Mouse (Mus musculus) neural tube, embryonic 12.5 days (tissue): ENCODE measurements around the gene Ctu2. TPM values are rescaled to one million over a fixed set of nuclear protein-coding genes. Genes with fewer than 3 reads are reported as not detected.

Source experiments
- ATAC-seq: fragments of 200-750 bp; cut with Nextera tagmentation; 2 replicates; pipeline ENCODE4 v1.8.0; 2017; ENCODE audit warnings: low read depth, mild to moderate bottlenecking, moderate TSS enrichment, moderate library complexity; ENCODE audit not compliant: low FRiP score
- H3K27ac ChIP-seq: fragments of 300-500 bp; sonication (generic); 2 replicates; pipeline ENCODE4 v1.5.1; 2016
- H3K27me3 ChIP-seq: fragments of 300-500 bp; sonication (generic); replicated peaks from 2 replicates; pipeline ENCODE4 v1.6.1; 2016; ENCODE audit warnings: mild to moderate bottlenecking
- H3K36me3 ChIP-seq: fragments of 300-500 bp; sonication (generic); 2 replicates; pipeline ENCODE4 v1.6.1; 2016; ENCODE audit warnings: mild to moderate bottlenecking
- H3K4me1 ChIP-seq: fragments of 300-500 bp; sonication (generic); 2 replicates; pipeline ENCODE4 v1.6.1; 2016
- H3K4me2 ChIP-seq: fragments of 300-500 bp; sonication (generic); replicated peaks from 2 replicates; pipeline ENCODE4 v1.6.1; 2016; ENCODE audit warnings: mild to moderate bottlenecking
- H3K4me3 ChIP-seq: fragments of 300-500 bp; sonication (generic); 2 replicates; pipeline ENCODE4 v1.5.1; 2016
- H3K9ac ChIP-seq: fragments of 300-500 bp; sonication (generic); 2 replicates; pipeline ENCODE4 v1.6.1; 2016; ENCODE audit warnings: mild to moderate bottlenecking
- H3K9me3 ChIP-seq: fragments of 300-500 bp; sonication (generic); 2 replicates; pipeline ENCODE4 v1.6.1; 2016; ENCODE audit warnings: mild to moderate bottlenecking
- WGBS: fragments of 180-500 bp; shearing (Covaris S2); methylation state at CpG from one replicate; pipeline ENCODE4 v1.1.7; 2016; 5-methylcytosine and 5-hydroxymethylcytosine counted together
- polyA plus RNA-seq: library from polyadenylated mRNA; unstranded; fragments of >200 nt; fragmentation: Nextera tagmentation; extraction: Ambion mirVana; gene quantifications from 2 replicates; pipeline ENCODE4 v1.2.1, GENCODE M21; 2016

Ctu2 gene
- polyA plus RNA-seq, 1 experiment from 2014 or later = 67.1 TPM

DNA sequence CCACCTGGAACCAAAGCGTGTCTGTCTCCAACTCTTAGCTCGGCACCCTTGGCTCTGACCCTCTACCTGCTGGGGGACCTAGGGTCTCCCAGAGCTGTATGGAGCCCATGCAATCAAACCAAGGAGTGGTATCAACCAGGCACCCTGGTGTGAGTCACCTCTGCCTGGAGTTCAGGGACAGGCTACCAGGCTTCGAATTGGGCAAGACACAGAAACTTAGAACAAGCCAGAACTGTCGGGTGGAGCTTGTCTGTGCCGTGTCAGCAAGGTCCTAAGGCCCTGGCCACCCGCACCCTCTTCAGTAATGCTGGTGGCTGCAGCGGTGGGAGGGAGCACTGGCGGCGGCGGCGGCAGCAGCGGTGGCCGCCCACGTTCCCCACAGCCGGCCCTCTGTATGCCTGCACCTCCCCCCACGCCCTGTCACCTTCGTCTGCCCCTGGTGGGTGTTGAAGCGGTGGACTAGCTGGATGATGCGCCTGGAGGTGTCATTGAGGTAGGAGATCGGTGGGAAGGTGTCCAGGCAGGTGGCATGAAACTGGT, 39.3 kb upstream of the Ctu2 start:
- Histone ChIP-seq H3K4me3 (no peak overlapping the region), H3K27me3 (no peaks in the 10 kb centered on the region), H3K4me1 (peaks cover 13% of the 10 kb centered on the region), H3K4me2 (no peak overlapping the region), H3K27ac (no peak overlapping the region), H3K36me3 (peaks cover 61% of the 10 kb centered on the region), H3K9ac (no peak overlapping the region), H3K9me3 (no peaks in the 10 kb centered on the region)
- ATAC-seq = no peak
- 93% methylated on average over 20 of the region's 20 CpGs for WGBS

DNA sequence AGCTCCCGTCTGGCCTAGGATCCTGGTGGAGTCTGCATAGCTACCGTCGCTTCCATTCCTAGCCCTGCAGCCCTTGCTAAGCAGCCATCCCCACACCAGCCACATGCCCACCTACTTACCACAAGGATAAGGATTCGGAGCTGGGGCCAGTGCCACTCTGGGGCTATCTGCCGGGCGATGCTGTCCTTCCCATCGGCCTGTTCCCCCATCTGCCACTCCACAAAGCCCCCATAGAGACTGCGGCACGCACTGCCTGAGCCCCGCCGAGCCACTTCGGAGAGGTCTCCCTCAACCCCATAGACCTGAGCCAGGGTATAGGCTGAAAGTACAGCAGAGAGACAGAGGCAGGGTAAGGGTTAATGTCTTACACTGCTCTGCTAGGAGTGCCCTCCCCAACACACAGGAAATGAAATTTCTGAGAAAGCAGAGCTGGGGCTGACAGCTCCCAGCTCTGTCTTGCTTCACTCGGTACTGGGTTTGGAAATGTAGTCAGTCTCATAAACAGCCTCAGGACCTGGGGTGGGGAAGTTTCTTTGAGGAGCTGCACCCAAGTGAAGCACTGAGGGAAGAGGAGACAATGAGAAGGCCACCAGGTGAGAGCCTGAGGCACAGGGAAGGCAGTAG, 38.1 kb upstream of the Ctu2 start:
- no peak for ATAC-seq
- 93% methylated on average over 13 of the region's 13 CpGs for WGBS
- peaks cover 61% of the 10 kb centered on the region for H3K36me3 ChIP-seq
- no peak overlapping the region for H3K4me3 ChIP-seq
- no peak overlapping the region for H3K4me2 ChIP-seq
- H3K27ac ChIP-seq = no peak overlapping the region
- H3K4me1 ChIP-seq = peaks cover 12% of the 10 kb centered on the region
- H3K9ac ChIP-seq = no peak overlapping the region
- no peaks in the 10 kb centered on the region for H3K27me3 ChIP-seq
- no peaks in the 10 kb centered on the region for H3K9me3 ChIP-seq

DNA sequence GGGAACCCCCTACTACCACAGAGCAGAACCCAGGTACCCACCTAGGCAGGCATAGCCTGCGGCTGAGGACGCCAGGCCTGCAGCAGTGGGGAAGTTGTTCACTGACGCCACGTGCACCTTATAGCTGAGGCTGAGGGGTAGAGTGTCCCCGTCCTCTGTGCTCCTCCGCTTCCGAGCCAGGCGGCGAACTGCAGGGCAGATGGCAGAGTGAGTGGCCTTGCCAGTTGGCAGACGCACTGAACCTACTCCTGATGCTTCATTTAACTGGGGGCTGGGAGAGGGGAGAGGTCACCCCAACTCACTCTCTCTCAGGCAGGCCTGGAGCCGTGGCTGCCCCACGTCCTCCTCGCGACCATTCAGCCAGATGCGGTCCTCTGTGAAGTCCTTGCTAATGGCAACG, 36.6 kb upstream of the Ctu2 start:
- Histone ChIP-seq H3K4me2 (no peak overlapping the region), H3K36me3 (peaks cover 50% of the 10 kb centered on the region), H3K9ac (no peak overlapping the region), H3K27me3 (no peaks in the 10 kb centered on the region), H3K4me1 (peaks cover 12% of the 10 kb centered on the region), H3K9me3 (no peaks in the 10 kb centered on the region), H3K4me3 (no peak overlapping the region), H3K27ac (no peak overlapping the region)
- no peak for ATAC-seq
- 96% methylated on average over 16 of the region's 16 CpGs for WGBS

DNA sequence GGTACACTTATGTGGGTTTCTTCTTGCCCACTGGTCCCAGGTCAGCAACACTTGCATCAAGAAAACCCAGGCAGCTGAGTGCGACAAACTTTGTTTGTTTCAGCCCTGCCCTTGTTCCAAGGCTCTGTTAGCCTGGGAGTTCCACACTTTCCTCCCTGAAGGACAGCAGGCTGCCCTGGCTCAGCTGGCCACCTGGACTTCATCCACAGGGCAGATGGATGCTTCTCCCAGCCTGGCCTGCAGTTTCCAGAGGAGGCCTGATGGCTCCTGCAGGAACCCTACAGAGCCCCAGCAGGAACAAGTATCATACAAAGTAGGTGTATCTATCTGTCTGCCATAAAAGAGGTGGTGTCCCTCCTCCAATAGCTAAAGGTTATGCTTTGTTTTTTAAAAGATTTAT, 34.6 kb upstream of the Ctu2 start:
- WGBS = 88% methylated on average over 1 of the region's 1 CpGs
- ATAC-seq = no peak
- no peak overlapping the region for H3K4me3 ChIP-seq
- H3K36me3 ChIP-seq = peaks cover 32% of the 10 kb centered on the region
- peaks cover 30% of the 10 kb centered on the region for H3K4me1 ChIP-seq
- H3K27me3 ChIP-seq = no peaks in the 10 kb centered on the region
- no peak overlapping the region for H3K27ac ChIP-seq
- H3K4me2 ChIP-seq = no peak overlapping the region
- no peak overlapping the region for H3K9ac ChIP-seq
- no peaks in the 10 kb centered on the region for H3K9me3 ChIP-seq

DNA sequence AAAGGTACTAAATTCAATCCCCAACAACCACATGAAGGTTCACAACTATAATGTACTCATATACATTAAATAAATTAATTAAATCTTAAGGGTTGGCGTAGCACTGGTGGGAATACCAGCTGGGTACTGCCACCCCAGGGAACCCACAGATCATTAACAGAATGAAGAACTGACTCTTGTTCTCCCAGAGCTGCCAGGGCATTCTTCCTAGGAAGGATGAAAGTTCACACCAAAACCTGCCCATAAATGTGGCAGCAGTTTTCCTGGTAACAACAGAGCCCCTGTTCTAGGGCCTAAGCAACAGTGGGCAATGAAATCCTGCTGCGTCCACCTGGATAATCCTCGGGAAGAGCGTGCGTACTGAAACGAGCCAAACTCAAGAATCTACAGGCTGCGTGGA, 33.6 kb upstream of the Ctu2 start:
- Histone ChIP-seq H3K9ac (peak overlapping the region; percentile 86), H3K36me3 (peaks cover 22% of the 10 kb centered on the region), H3K4me2 (peak overlapping the region; percentile 89), H3K9me3 (no peaks in the 10 kb centered on the region), H3K27me3 (no peaks in the 10 kb centered on the region), H3K4me3 (peak overlapping the region; percentile 68), H3K27ac (no peak overlapping the region), H3K4me1 (peaks cover 30% of the 10 kb centered on the region)
- whole genome bisulfite sequencing = 17% methylated on average over 7 of the region's 7 CpGs
- no peak for ATAC-seq

DNA sequence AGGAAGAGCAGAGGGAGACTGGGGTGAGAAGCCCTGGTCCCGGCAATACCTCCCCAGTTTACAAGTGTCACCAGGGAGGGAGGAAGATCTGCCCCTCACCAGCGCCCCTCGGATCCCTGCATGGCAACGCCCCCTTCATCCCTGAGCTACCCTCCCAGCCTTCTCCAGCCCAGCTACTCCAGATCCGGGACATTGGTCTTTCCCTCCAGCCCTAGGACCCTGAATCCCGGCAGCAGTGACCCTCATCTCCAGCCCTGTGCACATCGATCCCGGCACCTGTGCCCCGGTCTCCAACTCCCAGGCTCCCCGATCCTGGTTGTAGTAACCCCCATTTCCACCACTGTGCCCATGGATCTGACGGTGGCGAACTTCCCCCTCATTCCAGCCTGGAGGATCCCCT, 33.2 kb upstream of the Ctu2 start:
- 2% methylated on average over 12 of the region's 12 CpGs for WGBS
- Histone ChIP-seq H3K9me3 (no peaks in the 10 kb centered on the region), H3K4me2 (peak overlapping the region; percentile 89), H3K27ac (peak overlapping the region; percentile 65), H3K4me3 (peak overlapping the region; percentile 68), H3K4me1 (peaks cover 30% of the 10 kb centered on the region), H3K9ac (peak overlapping the region; percentile 86), H3K36me3 (peaks cover 18% of the 10 kb centered on the region), H3K27me3 (no peaks in the 10 kb centered on the region)
- peak; percentile 39 for ATAC-seq

DNA sequence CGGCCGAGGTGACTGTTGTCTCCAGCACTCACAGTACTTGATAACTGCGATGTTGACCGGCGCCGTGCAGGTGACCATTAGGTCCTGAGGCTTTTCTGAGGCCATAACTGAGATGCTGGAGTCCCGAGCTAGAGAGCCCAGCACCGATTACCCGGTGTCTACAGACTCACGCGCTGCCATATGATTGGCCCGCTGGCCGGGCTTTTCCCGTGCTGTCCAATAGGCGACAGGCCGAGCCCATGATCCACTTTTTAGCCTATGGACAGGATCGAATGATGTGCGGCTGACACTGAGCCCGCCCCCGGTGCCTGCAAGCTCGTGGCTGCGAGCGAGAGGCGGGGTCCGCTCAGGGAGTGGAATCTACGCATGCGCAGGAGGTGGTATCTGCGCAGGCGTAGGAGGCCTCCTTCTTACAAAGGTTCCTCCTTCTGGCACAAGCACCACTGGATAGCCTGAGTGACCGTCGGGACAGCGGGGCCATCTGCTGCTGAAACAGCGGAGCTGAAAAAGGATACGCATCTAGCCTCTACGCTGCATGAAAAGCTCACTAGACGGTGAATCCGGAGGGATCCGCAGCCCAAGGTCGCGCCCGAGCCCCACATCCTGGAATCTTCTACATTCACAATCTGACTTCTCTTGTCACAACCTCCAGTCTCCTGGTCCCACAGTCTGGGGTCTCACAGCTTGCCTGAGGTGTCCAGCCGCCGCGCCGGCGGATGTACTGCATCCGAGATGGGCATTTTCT, 32.5 kb upstream of the Ctu2 start, which contains the start of gene Mvd:
Gene Mvd, minus strand, starts transcription at position 161 of the 745 bp plus-strand sequence.
- Histone ChIP-seq H3K4me3 (peak within 1 kb of the TSS; percentile 68), H3K27me3 (no peaks in the 10 kb centered on the region), H3K9me3 (no peaks in the 10 kb centered on the region), H3K4me2 (peak within 1 kb of the TSS; percentile 89), H3K36me3 (peaks cover 11% of the 10 kb centered on the region), H3K27ac (peak within 1 kb of the TSS; percentile 94), H3K9ac (peak within 1 kb of the TSS; percentile 86), H3K4me1 (peaks cover 30% of the 10 kb centered on the region)
- peak; percentile 98 for ATAC-seq
- WGBS = under 1% methylated on average over 47 of the region's 47 CpGs

DNA sequence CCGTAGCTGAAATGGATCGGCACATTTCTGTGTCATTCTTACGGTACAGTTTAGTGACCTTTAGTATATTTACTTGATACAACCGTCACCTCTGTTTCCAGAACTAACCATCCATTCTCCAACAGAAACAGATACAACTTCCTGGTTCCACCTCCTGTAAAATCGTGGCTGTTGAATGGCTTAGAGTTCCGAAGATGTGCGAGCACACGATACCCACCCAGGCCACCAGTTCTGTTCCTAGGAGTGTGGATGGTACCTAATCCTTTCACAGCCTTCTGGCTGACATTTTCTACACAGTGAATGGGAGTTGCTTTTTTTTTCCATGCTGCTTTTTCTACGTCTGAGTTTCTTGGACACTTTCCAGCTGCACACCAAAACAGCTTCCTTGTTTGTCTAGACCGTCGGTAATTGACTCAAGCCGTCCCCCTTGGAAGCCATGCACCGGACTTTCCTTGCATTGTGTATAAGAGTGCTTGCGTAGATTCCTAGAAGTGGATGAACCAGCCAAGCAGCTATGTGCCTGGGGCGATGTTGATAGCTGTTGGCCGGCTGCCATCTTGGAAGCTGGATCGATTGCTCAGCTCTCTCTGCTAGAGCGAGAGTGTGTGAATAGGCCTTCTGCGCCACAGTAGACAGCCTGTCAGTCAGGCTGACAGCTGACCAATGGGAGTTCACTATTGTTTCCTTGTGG, 31.7 kb upstream of the Ctu2 start:
- Histone ChIP-seq H3K4me3 (peak overlapping the region; percentile 68), H3K36me3 (peaks cover 5% of the 10 kb centered on the region), H3K9me3 (no peaks in the 10 kb centered on the region), H3K4me2 (peak overlapping the region; percentile 89), H3K27ac (peak overlapping the region; percentile 94), H3K4me1 (peaks cover 30% of the 10 kb centered on the region), H3K27me3 (no peaks in the 10 kb centered on the region), H3K9ac (peak overlapping the region; percentile 67)
- 0 out of 2 replicates have a peak, but pooled peaks have one; percentile 2 for ATAC-seq
- 22% methylated on average over 19 of the region's 19 CpGs for WGBS

DNA sequence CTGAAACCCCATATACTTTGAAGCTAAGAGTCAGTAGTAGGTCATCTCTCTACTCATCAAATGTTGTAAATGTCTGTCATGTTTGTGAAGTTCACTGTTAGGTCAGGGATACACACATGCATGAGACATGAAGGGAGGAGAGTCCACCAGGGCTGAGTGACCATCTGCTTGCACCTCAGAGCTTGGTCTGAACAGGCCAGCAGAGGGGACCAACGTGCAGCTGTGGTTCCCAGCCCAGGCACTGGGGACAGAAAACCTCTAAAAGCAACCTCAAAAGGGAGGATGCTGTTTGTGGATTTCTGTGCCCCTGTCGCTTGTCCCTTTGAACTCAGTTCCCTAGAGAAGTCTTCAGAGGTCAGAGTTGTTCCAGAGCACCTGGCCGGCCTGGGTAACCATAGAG, 30.7 kb upstream of the Ctu2 start:
- Histone ChIP-seq H3K36me3 (no peaks in the 10 kb centered on the region), H3K4me2 (peak overlapping the region; percentile 89), H3K4me1 (peaks cover 30% of the 10 kb centered on the region), H3K27me3 (no peaks in the 10 kb centered on the region), H3K9ac (no peak overlapping the region), H3K27ac (no peak overlapping the region), H3K9me3 (no peaks in the 10 kb centered on the region), H3K4me3 (no peak overlapping the region; the same call in 1 of the 2 replicates)
- no peak for ATAC-seq
- 71% methylated on average over 3 of the region's 3 CpGs for WGBS

DNA sequence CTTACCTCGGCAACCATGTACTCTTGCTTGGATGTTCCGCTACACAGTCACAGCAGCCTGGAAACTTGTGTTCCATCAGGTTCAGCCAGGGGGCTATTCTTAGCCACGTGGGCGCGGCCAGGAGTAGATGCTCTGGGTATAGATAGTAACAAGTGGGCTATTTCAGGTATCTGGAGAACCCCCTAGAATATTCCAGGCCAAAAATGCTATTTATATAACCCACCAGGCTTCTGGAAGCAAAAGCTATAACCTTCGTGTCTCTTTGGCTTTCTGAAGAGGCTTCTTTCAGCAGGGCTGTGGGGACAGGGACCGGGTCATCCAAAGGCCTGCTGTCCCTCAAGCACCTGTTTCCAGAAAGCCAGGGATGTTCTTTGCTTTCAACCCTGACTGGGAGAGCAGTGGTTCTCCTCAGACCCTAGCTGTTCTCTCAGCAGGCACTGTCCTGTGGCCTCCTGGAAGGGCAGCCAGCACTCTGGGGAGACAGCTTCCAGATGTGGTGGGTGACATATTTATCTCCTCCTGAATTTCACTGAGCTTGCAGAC, 24.7 kb upstream of the Ctu2 start:
- WGBS = 84% methylated on average over 7 of the region's 7 CpGs
- H3K36me3 ChIP-seq = no peaks in the 10 kb centered on the region
- no peak overlapping the region for H3K4me2 ChIP-seq
- no peak overlapping the region for H3K4me3 ChIP-seq
- H3K27ac ChIP-seq = no peak overlapping the region
- no peak for ATAC-seq
- no peaks in the 10 kb centered on the region for H3K9me3 ChIP-seq
- H3K9ac ChIP-seq = no peak overlapping the region
- H3K27me3 ChIP-seq = peaks cover 3% of the 10 kb centered on the region; the same call in 1 of the 2 replicates
- no peaks in the 10 kb centered on the region for H3K4me1 ChIP-seq

DNA sequence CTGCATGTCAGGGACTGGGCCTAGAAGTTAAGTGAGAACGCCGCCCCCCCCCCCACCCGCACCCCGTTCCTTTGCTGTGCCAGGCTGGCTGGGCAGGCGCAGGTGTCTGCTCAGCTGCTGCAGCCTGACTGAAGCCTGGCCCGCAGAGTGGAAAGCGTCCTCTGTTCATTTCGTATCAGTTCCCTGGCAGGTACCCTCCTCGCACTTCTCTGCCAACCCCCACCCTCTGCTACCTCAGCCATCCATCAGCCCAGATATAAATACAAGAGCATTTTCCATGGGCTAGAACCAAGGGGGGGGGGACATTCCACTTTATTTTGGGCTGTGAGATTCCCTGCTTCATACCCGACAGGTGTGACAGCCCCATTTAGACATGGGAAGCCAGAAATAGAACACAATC, 23.8 kb upstream of the Ctu2 start:
- Histone ChIP-seq H3K27ac (no peak overlapping the region), H3K36me3 (no peaks in the 10 kb centered on the region), H3K9me3 (no peaks in the 10 kb centered on the region), H3K27me3 (peaks cover 3% of the 10 kb centered on the region; the same call in 1 of the 2 replicates), H3K4me2 (no peak overlapping the region), H3K4me1 (no peaks in the 10 kb centered on the region), H3K4me3 (no peak overlapping the region), H3K9ac (no peak overlapping the region)
- no peak for ATAC-seq
- 85% methylated on average over 10 of the region's 10 CpGs for WGBS

DNA sequence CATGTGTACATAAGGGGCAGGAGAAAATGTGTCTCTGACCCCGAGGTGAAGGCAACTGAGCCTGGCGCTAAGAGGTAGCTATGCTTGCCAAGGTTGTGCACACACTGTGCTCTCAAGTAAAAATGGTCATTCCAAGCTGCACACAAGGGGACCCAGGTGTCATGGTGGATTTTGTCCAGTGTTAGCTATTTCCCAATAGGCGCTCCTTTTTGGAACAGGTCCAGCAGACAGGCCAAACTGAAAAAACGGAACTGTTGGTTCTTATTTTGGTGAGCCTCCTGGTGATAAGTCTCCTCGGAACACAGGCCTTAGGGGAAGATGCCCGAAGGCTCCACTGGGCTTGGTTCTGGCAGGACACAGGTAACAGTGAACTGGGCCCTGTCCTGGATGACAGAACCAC, 21.5 kb upstream of the Ctu2 start:
- H3K4me1 ChIP-seq = no peaks in the 10 kb centered on the region
- H3K9me3 ChIP-seq = no peaks in the 10 kb centered on the region
- H3K27ac ChIP-seq = no peak overlapping the region
- H3K9ac ChIP-seq = no peak overlapping the region
- 87% methylated on average over 6 of the region's 6 CpGs for WGBS
- no peaks in the 10 kb centered on the region for H3K36me3 ChIP-seq
- peaks cover 11% of the 10 kb centered on the region for H3K27me3 ChIP-seq
- H3K4me2 ChIP-seq = no peak overlapping the region
- no peak overlapping the region for H3K4me3 ChIP-seq
- ATAC-seq = no peak
